Mouse (Mus musculus) forebrain, embryonic 15.5 days (tissue): ENCODE results near the gene Ctc1. TPM values are rescaled to one million over a fixed set of nuclear protein-coding genes. Genes with fewer than 3 reads are reported as not detected.

Source experiments
- ATAC-seq: fragments of 200-750 bp; cut with Nextera tagmentation; replicated peaks from 2 replicates; pipeline ENCODE4 v1.8.0; 2017; ENCODE audit warnings: mild to moderate bottlenecking, moderate TSS enrichment, moderate library complexity
- H3K27ac ChIP-seq: fragments of 300-500 bp; sonication (generic); replicated peaks from 2 replicates; pipeline ENCODE4 v1.5.1; 2015; ENCODE audit warnings: mild to moderate bottlenecking, inconsistent platforms
- H3K27me3 ChIP-seq: fragments of 300-500 bp; sonication (generic); 2 replicates; pipeline ENCODE4 v1.6.1; 2015; ENCODE audit warnings: inconsistent platforms
- H3K36me3 ChIP-seq: fragments of 300-500 bp; sonication (generic); 2 replicates; pipeline ENCODE4 v1.6.1; 2015; ENCODE audit warnings: mild to moderate bottlenecking, inconsistent platforms
- H3K4me1 ChIP-seq: fragments of 300-500 bp; sonication (generic); 2 replicates; pipeline ENCODE4 v1.6.1; 2015; ENCODE audit warnings: inconsistent platforms
- H3K4me2 ChIP-seq: fragments of 300-500 bp; sonication (generic); replicated peaks from 2 replicates; pipeline ENCODE4 v1.6.1; 2015; ENCODE audit warnings: mild to moderate bottlenecking, inconsistent platforms
- H3K4me3 ChIP-seq: fragments of 300-500 bp; sonication (generic); 2 replicates; pipeline ENCODE4 v1.5.1; 2015; ENCODE audit warnings: mild to moderate bottlenecking, inconsistent platforms
- H3K9ac ChIP-seq: fragments of 300-500 bp; sonication (generic); replicated peaks from 2 replicates; pipeline ENCODE4 v1.6.1; 2015; ENCODE audit warnings: mild to moderate bottlenecking, inconsistent platforms
- H3K9me3 ChIP-seq: fragments of 300-500 bp; sonication (generic); 2 replicates; pipeline ENCODE4 v1.6.1; 2016; ENCODE audit warnings: inconsistent platforms
- WGBS: fragments of 180-500 bp; shearing (Covaris S2); methylation state at CpG from one replicate; pipeline ENCODE4 v1.1.7; 2015; ENCODE audit warnings: mixed read lengths; 5-methylcytosine and 5-hydroxymethylcytosine counted together
- polyA plus RNA-seq: library from polyadenylated mRNA; unstranded; fragments of >200 nt; fragmentation: Nextera tagmentation; extraction: Ambion mirVana; gene quantifications from 2 replicates; pipeline ENCODE4 v1.2.1, GENCODE M21; 2015

Gene Ctc1
- polyA plus RNA-seq, 1 experiment from 2014 or later = 65.9 TPM

DNA sequence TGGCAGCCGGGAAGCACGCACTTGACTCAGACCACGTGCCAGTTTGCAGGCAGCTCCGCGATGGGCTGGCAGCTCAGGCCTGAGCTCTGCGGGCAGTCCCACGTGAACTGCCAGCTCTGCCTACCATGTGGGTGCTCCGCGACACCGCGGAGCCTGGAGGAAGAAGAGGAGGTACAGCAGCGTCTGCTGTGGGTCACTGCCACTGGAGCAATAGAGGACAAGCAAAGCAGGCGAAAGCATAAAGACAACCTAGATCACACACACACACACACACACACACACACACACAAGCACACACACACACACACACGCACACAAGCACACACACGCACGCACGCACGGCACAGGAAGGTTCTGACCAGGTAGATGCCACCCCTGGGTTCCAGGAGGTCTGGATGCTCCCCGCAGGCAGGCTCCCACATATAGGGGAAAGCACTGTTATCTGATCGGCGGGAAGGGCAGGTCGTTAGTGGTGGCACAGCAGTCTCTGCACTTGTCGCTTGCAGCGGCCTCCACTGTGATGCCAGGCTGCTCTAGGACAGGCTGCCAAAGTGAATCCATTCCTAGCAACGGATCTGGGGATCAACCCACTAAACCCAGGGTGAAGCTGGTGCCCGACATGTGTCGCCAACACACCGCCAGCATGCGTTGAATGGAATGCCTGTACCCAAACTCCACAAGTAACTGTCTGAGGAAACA is 50.6 kb downstream of the Ctc1 start:
- Histone ChIP-seq H3K4me1 (peaks cover 46% of the 10 kb centered on the region), H3K27me3 (no peaks in the 10 kb centered on the region), H3K36me3 (no peaks in the 10 kb centered on the region), H3K4me2 (peak overlapping the region; percentile 89), H3K4me3 (peak overlapping the region; percentile 45), H3K9me3 (no peaks in the 10 kb centered on the region), H3K27ac (peak overlapping the region; percentile 56), H3K9ac (peak overlapping the region; percentile 55)
- ATAC-seq = no peak
- WGBS = under 1% methylated on average over 29 of the region's 29 CpGs

DNA sequence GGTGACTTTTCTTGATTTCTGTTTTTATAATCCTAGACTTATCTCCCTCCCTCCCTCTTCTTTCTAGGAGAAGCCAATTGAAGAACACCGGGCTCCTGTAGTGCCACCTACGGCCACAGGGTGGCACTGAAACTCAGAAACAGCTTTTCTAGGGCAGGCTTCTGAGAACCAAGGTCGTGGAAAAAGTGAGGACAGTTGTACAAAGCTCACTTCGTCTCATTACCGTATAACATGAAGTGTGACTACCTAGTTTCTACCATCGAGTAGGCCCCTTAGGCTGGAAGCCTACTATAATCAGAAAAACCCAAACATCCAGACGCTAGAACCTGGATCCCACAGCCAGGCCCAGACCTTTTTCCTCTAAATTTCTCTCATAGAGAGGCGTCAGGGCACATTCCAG is 51.2 kb downstream of the Ctc1 start:
- peak overlapping the region; percentile 55; the same call in 1 of the 2 replicates for H3K9ac ChIP-seq
- no peaks in the 10 kb centered on the region for H3K36me3 ChIP-seq
- peak overlapping the region; percentile 89 for H3K4me2 ChIP-seq
- no peaks in the 10 kb centered on the region for H3K9me3 ChIP-seq
- peaks cover 46% of the 10 kb centered on the region for H3K4me1 ChIP-seq
- H3K27me3 ChIP-seq = no peaks in the 10 kb centered on the region
- 12% methylated on average over 8 of the region's 8 CpGs for WGBS
- H3K27ac ChIP-seq = no peak overlapping the region; the same call in 1 of the 2 replicates
- ATAC-seq = no peak
- H3K4me3 ChIP-seq = peak overlapping the region; percentile 45

DNA sequence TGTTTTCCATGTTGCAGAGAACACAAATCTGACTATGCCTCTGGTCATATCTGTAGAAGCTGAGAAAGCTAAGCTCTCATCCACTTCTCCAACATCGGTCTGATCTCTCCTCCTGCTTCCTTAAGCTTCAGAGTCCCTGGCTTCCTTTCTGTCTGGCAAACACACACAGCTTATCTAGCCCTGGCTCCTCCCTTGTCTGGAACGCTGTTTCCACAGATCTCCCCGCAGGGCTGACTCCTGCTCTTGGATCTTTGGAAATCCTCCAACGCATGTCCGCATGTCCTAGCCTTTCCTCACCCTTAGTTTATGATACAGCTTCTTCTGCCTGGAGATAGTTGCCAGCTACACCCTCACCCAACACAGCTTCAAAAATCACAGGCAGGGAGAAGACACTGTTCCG is 51.9 kb downstream of the Ctc1 start:
- WGBS = 58% methylated on average over 6 of the region's 6 CpGs
- no peak for ATAC-seq

GRCm38 (mm10) chr11:69070093-69070492 is 54.4 kb downstream of the Ctc1 start:
- no peaks in the 10 kb centered on the region for H3K27me3 ChIP-seq
- H3K4me2 ChIP-seq = peak overlapping the region; percentile 56
- WGBS = under 1% methylated on average over 13 of the region's 13 CpGs
- no peak for ATAC-seq
- peak overlapping the region; percentile 81 for H3K9ac ChIP-seq
- peak overlapping the region; percentile 61 for H3K4me3 ChIP-seq
- H3K27ac ChIP-seq = peak overlapping the region; percentile 89
- no peaks in the 10 kb centered on the region for H3K36me3 ChIP-seq
- H3K9me3 ChIP-seq = no peaks in the 10 kb centered on the region
- H3K4me1 ChIP-seq = peaks cover 50% of the 10 kb centered on the region

More for the DNA sequence above, 51.9 kb downstream of the Ctc1 start:
- Histone ChIP-seq H3K36me3 (no peaks in the 10 kb centered on the region), H3K4me1 (peaks cover 46% of the 10 kb centered on the region), H3K4me3 (no peak overlapping the region), H3K27ac (no peak overlapping the region), H3K27me3 (no peaks in the 10 kb centered on the region), H3K9ac (no peak overlapping the region), H3K9me3 (no peaks in the 10 kb centered on the region), H3K4me2 (no peak overlapping the region)

- ATAC-seq = peak; percentile 86
- Histone ChIP-seq H3K27ac (peak within 1 kb of the TSS; percentile 89), H3K36me3 (no peaks in the 10 kb centered on the region), H3K9ac (peak within 1 kb of the TSS; percentile 81), H3K4me2 (peak within 1 kb of the TSS; percentile 56), H3K4me1 (peaks cover 49% of the 10 kb centered on the region), H3K4me3 (peak within 1 kb of the TSS; percentile 61), H3K27me3 (no peaks in the 10 kb centered on the region), H3K9me3 (no peaks in the 10 kb centered on the region)
- WGBS = under 1% methylated on average over 47 of the region's 47 CpGs
Observed at GRCm38 (mm10) chr11:69070590-69071222, 55.0 kb downstream of the Ctc1 start, which contains the start of gene Tmem107. Gene Tmem107 (plus strand): TSS chr11:69070806.

DNA sequence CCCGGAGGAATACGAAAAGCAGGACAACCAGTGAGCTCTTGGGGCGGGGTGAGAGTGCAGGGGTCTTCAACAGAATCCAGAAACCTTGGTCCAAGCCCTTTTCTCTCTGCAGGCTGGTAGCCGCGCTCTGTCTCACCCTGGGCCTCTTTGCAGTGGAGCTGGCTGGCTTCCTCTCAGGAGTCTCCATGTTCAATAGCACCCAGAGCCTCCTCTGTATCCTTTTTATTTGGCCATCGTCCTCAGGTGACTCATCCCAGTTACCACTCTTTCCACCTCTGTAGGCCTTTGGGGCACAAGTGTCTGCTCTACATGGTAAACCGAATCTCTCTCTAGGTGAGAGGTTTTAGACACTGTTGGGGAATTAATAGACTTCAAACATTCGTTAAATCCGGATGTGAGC is 55.6 kb downstream of the Ctc1 start:
- Histone ChIP-seq H3K27ac (peak overlapping the region; percentile 89), H3K4me2 (peak overlapping the region; percentile 56), H3K4me1 (peaks cover 43% of the 10 kb centered on the region), H3K27me3 (no peaks in the 10 kb centered on the region), H3K36me3 (no peaks in the 10 kb centered on the region), H3K9me3 (no peaks in the 10 kb centered on the region), H3K9ac (peak overlapping the region; percentile 81), H3K4me3 (peak overlapping the region; percentile 61)
- WGBS = 22% methylated on average over 9 of the region's 9 CpGs
- ATAC-seq = no peak

DNA sequence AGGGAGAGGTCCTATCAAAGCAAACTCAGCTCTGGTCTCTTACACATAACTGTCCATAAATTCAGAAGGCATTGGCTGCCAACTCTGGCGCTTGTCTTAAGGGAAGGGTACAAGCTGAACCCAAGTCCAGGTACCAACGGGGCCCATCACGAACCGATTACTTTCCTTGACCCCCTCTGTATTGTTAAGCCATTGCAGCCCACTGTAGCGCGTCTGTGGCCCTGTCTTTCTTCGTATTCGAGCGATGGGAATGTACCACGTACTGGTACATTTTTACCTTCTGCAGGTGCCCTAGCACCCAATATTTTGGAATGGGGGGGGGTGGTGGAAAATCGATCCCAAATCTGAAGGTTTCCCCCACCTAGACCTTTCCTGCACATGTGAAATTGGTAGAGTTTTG is 56.5 kb downstream of the Ctc1 start:
- 86% methylated on average over 11 of the region's 11 CpGs for WGBS
- no peaks in the 10 kb centered on the region for H3K27me3 ChIP-seq
- H3K36me3 ChIP-seq = no peaks in the 10 kb centered on the region
- no peaks in the 10 kb centered on the region for H3K9me3 ChIP-seq
- peak overlapping the region; percentile 62 for H3K9ac ChIP-seq
- peak overlapping the region; percentile 59 for H3K4me2 ChIP-seq
- ATAC-seq = no peak
- peak overlapping the region; percentile 97 for H3K27ac ChIP-seq
- peak overlapping the region; percentile 61 for H3K4me3 ChIP-seq
- H3K4me1 ChIP-seq = peaks cover 34% of the 10 kb centered on the region

DNA sequence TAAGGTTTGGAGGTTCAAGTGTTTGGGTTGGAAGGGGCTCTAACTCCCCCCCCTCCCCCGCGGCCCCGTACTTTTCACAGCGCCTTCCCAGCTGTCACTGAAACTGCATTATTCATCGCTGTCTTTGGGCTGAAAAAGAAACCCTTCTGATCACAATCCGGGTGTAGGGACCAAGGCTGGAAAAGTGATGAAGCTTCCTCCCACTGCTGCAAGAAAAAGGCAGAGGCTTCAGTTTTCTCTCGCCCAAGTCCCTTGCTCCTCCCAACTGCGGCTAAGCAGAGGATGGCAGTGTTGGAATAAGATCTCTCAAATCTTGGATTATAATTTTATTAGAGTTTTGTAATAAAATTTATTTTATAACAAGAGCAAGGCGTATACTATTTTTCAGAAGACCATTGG is 57.0 kb downstream of the Ctc1 start:
- Histone ChIP-seq H3K4me1 (peaks cover 34% of the 10 kb centered on the region), H3K36me3 (no peaks in the 10 kb centered on the region), H3K27me3 (no peaks in the 10 kb centered on the region), H3K4me2 (peak overlapping the region; percentile 59), H3K4me3 (peak overlapping the region; percentile 40), H3K9me3 (no peaks in the 10 kb centered on the region), H3K27ac (peak overlapping the region; percentile 97), H3K9ac (peak overlapping the region; percentile 62)
- WGBS = 3% methylated on average over 9 of the region's 9 CpGs
- peak; percentile 20; the same call in 1 of the 2 replicates for ATAC-seq

GRCm38 (mm10) chr11:69073065-69073888 is 57.6 kb downstream of the Ctc1 start:
- Histone ChIP-seq H3K4me3 (peak overlapping the region; percentile 40), H3K4me1 (peaks cover 34% of the 10 kb centered on the region), H3K4me2 (peak overlapping the region; percentile 59), H3K9me3 (no peaks in the 10 kb centered on the region), H3K36me3 (no peaks in the 10 kb centered on the region), H3K27me3 (no peaks in the 10 kb centered on the region), H3K9ac (peak overlapping the region; percentile 62), H3K27ac (peak overlapping the region; percentile 97)
- peak; percentile 63 for ATAC-seq
- under 1% methylated on average over 14 of the region's 14 CpGs for WGBS

DNA sequence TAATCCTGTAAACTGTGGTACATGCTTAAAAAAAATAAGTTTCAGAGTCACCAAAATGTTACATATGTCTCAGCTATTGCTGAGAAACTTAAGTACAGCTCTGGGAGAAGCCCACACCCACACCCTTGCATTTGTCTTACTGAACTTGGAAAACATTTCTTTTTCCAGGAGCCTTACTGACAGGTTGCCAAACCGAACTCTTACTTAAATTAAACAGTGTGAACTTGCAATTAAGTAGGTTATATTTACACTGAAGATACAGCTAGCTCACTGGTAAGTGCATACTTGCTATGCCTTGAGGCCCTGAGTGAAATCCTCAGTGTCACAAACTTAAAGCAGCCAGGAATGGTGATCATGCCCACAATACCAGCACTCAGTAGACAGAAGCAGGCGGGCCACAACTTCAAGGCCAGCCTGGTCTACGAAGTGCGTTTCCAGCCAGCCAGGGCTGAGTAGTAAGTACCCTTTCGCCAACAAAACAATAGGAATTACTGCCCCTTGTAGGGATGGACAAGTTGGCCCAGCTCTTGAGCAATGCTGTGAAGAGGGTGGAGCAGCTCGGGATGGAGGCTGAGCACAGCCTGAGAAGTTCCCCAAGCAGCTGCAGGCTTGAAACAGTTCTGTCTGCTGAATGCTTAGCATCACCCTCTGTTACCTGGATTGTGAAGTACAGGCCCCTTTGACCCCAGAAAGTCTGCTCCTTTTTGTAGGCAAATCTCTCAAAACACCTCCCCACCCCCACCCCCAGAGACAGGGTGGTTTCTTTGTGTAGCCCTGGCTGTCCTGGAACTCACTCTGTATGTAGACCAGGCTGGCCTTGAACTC is 58.5 kb downstream of the Ctc1 start:
- Histone ChIP-seq H3K27me3 (no peaks in the 10 kb centered on the region), H3K4me1 (peaks cover 34% of the 10 kb centered on the region), H3K4me3 (peak overlapping the region; percentile 40; the same call in 1 of the 2 replicates), H3K9me3 (no peaks in the 10 kb centered on the region), H3K27ac (peak overlapping the region; percentile 97), H3K9ac (peak overlapping the region; percentile 62; the same call in 1 of the 2 replicates), H3K36me3 (no peaks in the 10 kb centered on the region), H3K4me2 (no peak overlapping the region)
- ATAC-seq = no peak
- 33% methylated on average over 6 of the region's 6 CpGs for WGBS

DNA sequence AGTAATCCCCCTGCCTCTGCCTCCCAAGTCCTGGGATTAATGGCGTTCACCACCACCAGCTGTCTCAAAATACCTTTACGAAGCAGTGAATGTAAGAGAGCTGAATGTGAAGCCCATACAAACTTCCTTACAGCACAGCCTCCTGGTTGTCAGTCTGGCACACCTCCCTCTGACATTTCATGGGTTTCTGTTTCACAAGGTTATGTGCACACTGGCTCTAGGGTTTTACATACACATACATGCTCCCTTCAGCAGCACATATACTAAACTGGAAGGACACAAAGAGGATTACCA is 59.0 kb downstream of the Ctc1 start:
- Histone ChIP-seq H3K9me3 (no peaks in the 10 kb centered on the region), H3K9ac (no peak overlapping the region), H3K36me3 (no peaks in the 10 kb centered on the region), H3K27me3 (no peaks in the 10 kb centered on the region), H3K4me2 (no peak overlapping the region), H3K27ac (peak overlapping the region; percentile 97; the same call in 1 of the 2 replicates), H3K4me1 (peaks cover 33% of the 10 kb centered on the region), H3K4me3 (no peak overlapping the region)
- no peak for ATAC-seq
- WGBS = 41% methylated on average over 2 of the region's 2 CpGs
